Mouse (Mus musculus) heart, embryonic 11.5 days (tissue): ENCODE measurements around the gene Piwil4. TPM values are rescaled to one million over a fixed set of nuclear protein-coding genes. Genes with fewer than 3 reads are reported as not detected.
"Not testable (repeated sequence)": the region's sequence is repeated elsewhere in the genome, so short reads cannot be mapped to it uniquely, and the experiment has no call there.

ENCODE experiments used
- ATAC-seq: fragments of 200-750 bp; cut with Nextera tagmentation; replicated peaks from 2 replicates; pipeline ENCODE4 v1.8.0; 2017; ENCODE audit warnings: moderate library complexity; ENCODE audit not compliant: insufficient number of reproducible peaks, low FRiP score, low TSS enrichment
- H3K27ac ChIP-seq: fragments of 300-500 bp; sonication (generic); 2 replicates; pipeline ENCODE4 v1.5.1; 2014; ENCODE audit warnings: mild to moderate bottlenecking, low read depth, low read length
- H3K27me3 ChIP-seq: fragments of 300-500 bp; sonication (generic); 2 replicates; pipeline ENCODE4 v1.6.1; 2014; ENCODE audit warnings: mild to moderate bottlenecking, low read length, mixed read lengths; ENCODE audit not compliant: control insufficient read depth, insufficient read depth
- H3K36me3 ChIP-seq: fragments of 300-500 bp; sonication (generic); 2 replicates; pipeline ENCODE4 v1.6.1; 2014; ENCODE audit warnings: mild to moderate bottlenecking, low read length, moderate library complexity, mixed read lengths; ENCODE audit not compliant: control insufficient read depth, insufficient read depth
- H3K4me1 ChIP-seq: fragments of 300-500 bp; sonication (generic); 2 replicates; pipeline ENCODE4 v1.6.1; 2014; ENCODE audit warnings: low read length; ENCODE audit not compliant: control insufficient read depth, insufficient read depth
- H3K4me2 ChIP-seq: fragments of 300-500 bp; sonication (generic); 2 replicates; pipeline ENCODE4 v1.6.1; 2014; ENCODE audit warnings: mild to moderate bottlenecking, moderate library complexity
- H3K4me3 ChIP-seq: fragments of 300-500 bp; sonication (generic); 2 replicates; pipeline ENCODE4 v1.5.1; 2014; ENCODE audit warnings: low read depth, low read length
- H3K9ac ChIP-seq: fragments of 300-500 bp; sonication (generic); 2 replicates; pipeline ENCODE4 v1.6.1; 2014; ENCODE audit warnings: mild to moderate bottlenecking, low read depth, low read length, moderate library complexity
- H3K9me3 ChIP-seq: fragments of 300-500 bp; sonication (generic); replicated peaks from 2 replicates; pipeline ENCODE4 v1.6.1; 2016; ENCODE audit warnings: low read length; ENCODE audit not compliant: control insufficient read depth
- WGBS: fragments of 180-500 bp; shearing (Covaris S2); extraction: QIAGEN DNeasy Blood & Tissue Kit; methylation state at CpG from one replicate; pipeline ENCODE4 v1.1.7; 2014; ENCODE audit not compliant: insufficient replicate concordance; 5-methylcytosine and 5-hydroxymethylcytosine counted together
- polyA plus RNA-seq: library from polyadenylated mRNA; unstranded; fragments of >200 nt; fragmentation: Nextera tagmentation; extraction: Ambion mirVana; gene quantifications from 2 replicates; pipeline ENCODE4 v1.2.1, GENCODE M21; 2014

Piwil4 gene
- polyA plus RNA-seq, 1 experiment from 2014 or later, result not detected

- not testable (repeated sequence) for H3K36me3 ChIP-seq, H3K4me3 ChIP-seq, H3K27me3 ChIP-seq, H3K27ac ChIP-seq, H3K9ac ChIP-seq, H3K9me3 ChIP-seq, ATAC-seq, H3K4me2 ChIP-seq
- peaks cover 20% of the 10 kb centered on the region for H3K4me1 ChIP-seq
- WGBS, result 58% methylated on average over 5 of the region's 5 CpGs
Measured at GRCm38 (mm10) chr9:14671965-14672364, 68.6 kb downstream of the Piwil4 start.

- Histone ChIP-seq H3K9ac (no peak overlapping the region), H3K4me2 (no peak overlapping the region), H3K36me3 (no peaks in the 10 kb centered on the region), H3K9me3 (no peaks in the 10 kb centered on the region), H3K27ac (no peak overlapping the region), H3K4me1 (peaks cover 6% of the 10 kb centered on the region), H3K27me3 (no peaks in the 10 kb centered on the region), H3K4me3 (no peak overlapping the region)
- 71% methylated on average over 3 of the region's 3 CpGs for WGBS
- ATAC-seq, result no peak
Measured at GRCm38 (mm10) chr9:14668382-14668781, 72.2 kb downstream of the Piwil4 start.

DNA sequence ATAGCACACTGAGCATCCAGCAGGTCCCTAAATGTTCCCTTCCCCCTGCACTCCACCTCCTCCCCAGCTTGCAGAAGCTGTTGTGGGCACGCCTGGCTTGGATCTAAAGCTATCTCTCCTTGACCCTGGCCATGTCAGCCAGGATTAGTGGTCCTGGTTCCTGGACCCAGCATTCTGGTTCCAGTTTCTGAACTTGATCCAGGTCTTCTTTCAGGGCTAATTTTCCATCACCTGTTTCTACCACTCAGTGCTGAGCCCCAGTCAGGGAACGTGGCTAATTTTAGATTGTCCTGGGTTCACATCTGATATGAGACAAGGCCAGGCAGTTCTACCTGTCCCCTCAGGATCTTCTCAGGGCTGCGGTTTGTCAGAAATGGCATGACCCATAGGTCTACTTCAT, 74.5 kb downstream of the Piwil4 start:
- Histone ChIP-seq H3K27ac (no peak overlapping the region), H3K9ac (no peak overlapping the region), H3K36me3 (no peaks in the 10 kb centered on the region), H3K4me3 (no peak overlapping the region), H3K4me2 (no peak overlapping the region), H3K27me3 (no peaks in the 10 kb centered on the region), H3K4me1 (peaks cover 13% of the 10 kb centered on the region), H3K9me3 (no peaks in the 10 kb centered on the region)
- no peak for ATAC-seq
- 66% methylated on average over 3 of the region's 3 CpGs for WGBS

DNA sequence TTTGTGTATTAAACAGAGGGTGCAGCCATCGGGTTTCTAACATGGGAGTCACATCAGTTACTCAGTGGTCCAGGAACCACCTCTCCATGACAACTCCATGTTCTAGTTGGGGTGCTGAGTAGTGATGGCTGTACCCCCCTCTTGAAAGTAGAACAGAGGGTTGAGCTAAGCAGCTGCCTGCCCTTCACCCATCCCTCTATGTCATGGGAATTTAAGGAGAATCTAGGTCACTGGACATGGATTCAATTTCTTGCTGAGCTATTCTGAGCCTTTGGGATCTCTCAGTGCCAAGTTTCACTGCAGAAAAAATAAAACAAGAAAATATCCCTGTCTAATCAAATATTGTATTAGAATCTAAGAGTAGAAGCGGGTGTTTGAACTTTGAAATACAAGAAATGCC, 76.9 kb downstream of the Piwil4 start:
- peaks cover 19% of the 10 kb centered on the region for H3K4me1 ChIP-seq
- no peak overlapping the region for H3K4me2 ChIP-seq
- ATAC-seq, result no peak
- H3K36me3 ChIP-seq, result no peaks in the 10 kb centered on the region
- no peaks in the 10 kb centered on the region for H3K27me3 ChIP-seq
- no peak overlapping the region for H3K9ac ChIP-seq
- no peaks in the 10 kb centered on the region for H3K9me3 ChIP-seq
- no peak overlapping the region for H3K27ac ChIP-seq
- H3K4me3 ChIP-seq, result no peak overlapping the region
- WGBS, result 84% methylated on average over 2 of the region's 2 CpGs

GRCm38 (mm10) chr9:14662876-14663275, 77.7 kb downstream of the Piwil4 start:
- 56% methylated on average over 7 of the region's 7 CpGs for WGBS
- Histone ChIP-seq H3K9ac (no peak overlapping the region), H3K4me1 (peaks cover 19% of the 10 kb centered on the region), H3K27ac (no peak overlapping the region), H3K4me3 (no peak overlapping the region), H3K9me3 (no peaks in the 10 kb centered on the region), H3K27me3 (no peaks in the 10 kb centered on the region), H3K4me2 (no peak overlapping the region), H3K36me3 (no peaks in the 10 kb centered on the region)
- ATAC-seq, result no peak

DNA sequence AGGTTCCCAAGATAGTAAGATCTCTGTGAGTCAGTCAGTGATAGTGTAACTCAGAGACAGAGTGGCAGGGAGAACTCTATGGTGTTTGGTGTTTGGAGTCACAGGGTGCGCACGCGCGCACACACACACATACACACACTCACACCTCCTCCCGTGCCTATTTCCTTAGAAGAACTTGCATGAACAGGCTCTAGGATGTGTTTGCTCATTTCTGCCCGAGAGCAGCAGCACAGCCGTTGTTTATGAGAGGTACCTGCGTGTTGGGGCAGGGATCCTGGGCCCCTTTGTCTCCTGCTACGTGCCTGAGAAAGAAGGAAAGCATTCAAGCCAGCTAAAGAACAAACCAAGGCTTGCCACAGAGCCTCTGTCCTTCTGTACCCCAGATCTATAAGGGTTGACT, 78.4 kb downstream of the Piwil4 start:
- no peak overlapping the region for H3K27ac ChIP-seq
- 79% methylated on average over 9 of the region's 9 CpGs for WGBS

DNA sequence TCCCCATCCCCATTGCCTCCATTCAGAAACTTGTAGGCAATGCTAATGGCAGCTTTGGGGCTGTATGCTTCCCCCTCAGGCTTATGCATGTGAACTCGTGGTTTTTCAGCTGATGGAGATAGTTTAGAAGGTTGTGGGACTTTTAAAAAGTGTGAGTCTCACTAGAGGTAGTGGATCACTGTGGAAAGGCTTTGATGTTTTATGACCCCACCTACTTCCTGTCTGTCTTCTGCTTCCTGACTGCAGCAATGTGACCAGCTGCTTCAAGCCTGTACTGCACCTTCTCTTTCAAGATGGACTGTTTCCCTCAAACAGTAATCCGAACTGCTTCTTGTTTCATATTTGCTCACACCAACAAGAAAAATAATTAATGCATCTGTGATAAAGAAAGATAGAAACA, 82.6 kb downstream of the Piwil4 start:
- Histone ChIP-seq H3K9me3 (no peaks in the 10 kb centered on the region), H3K27me3 (no peaks in the 10 kb centered on the region), H3K27ac (no peak overlapping the region), H3K36me3 (no peaks in the 10 kb centered on the region), H3K4me2 (no peak overlapping the region), H3K4me3 (no peak overlapping the region), H3K9ac (no peak overlapping the region), H3K4me1 (peaks cover 10% of the 10 kb centered on the region; the same call in 1 of the 2 replicates)
- no peak for ATAC-seq
- WGBS, result 49% methylated on average over 2 of the region's 2 CpGs

More for the DNA sequence above, 78.4 kb downstream of the Piwil4 start:
- H3K4me2 ChIP-seq, result no peak overlapping the region
- no peaks in the 10 kb centered on the region for H3K9me3 ChIP-seq
- H3K27me3 ChIP-seq, result no peaks in the 10 kb centered on the region
- peaks cover 19% of the 10 kb centered on the region for H3K4me1 ChIP-seq
- no peak overlapping the region for H3K9ac ChIP-seq
- no peak overlapping the region for H3K4me3 ChIP-seq
- no peaks in the 10 kb centered on the region for H3K36me3 ChIP-seq
- no peak for ATAC-seq

- no peaks in the 10 kb centered on the region for H3K9me3 ChIP-seq
- no peak overlapping the region for H3K27ac ChIP-seq
- WGBS, result 71% methylated on average over 2 of the region's 2 CpGs
- H3K9ac ChIP-seq, result no peak overlapping the region
- H3K4me2 ChIP-seq, result no peak overlapping the region
- H3K36me3 ChIP-seq, result no peaks in the 10 kb centered on the region
- no peaks in the 10 kb centered on the region for H3K27me3 ChIP-seq
- ATAC-seq, result no peak
- no peak overlapping the region for H3K4me3 ChIP-seq
- H3K4me1 ChIP-seq, result no peaks in the 10 kb centered on the region
Measured at GRCm38 (mm10) chr9:14654010-14654409, 86.5 kb downstream of the Piwil4 start.

DNA sequence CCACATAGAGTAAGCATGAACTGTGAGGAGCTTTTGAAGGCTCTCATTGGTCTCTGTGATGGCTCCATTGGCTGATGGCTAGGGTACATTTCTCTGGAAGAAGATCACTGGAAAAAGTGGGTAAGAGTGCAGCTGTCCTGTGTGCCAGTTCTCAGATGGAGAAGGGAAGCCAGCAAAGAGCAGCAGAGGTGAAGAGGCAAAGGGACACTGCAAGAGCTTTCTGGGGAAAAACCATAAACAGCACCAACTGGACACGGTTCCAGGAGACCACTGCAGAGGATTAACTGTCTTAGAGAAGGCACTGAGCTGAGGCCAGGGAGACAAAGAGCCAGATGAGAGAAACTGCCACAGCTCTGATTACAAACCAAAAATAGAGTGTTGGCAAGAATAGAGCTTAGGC, 87.8 kb downstream of the Piwil4 start:
- H3K4me3 ChIP-seq, result no peak overlapping the region
- no peaks in the 10 kb centered on the region for H3K4me1 ChIP-seq
- H3K27ac ChIP-seq, result no peak overlapping the region; the same call in 1 of the 2 replicates
- no peak overlapping the region for H3K9ac ChIP-seq
- 48% methylated on average over 1 of the region's 1 CpGs for WGBS
- H3K36me3 ChIP-seq, result no peaks in the 10 kb centered on the region
- no peaks in the 10 kb centered on the region for H3K27me3 ChIP-seq
- ATAC-seq, result no peak
- no peak overlapping the region for H3K4me2 ChIP-seq
- H3K9me3 ChIP-seq, result no peaks in the 10 kb centered on the region
